Mouse (Mus musculus): ENCODE data around the gene Wdr63. TPM values are rescaled to one million over a fixed set of nuclear protein-coding genes. Genes with fewer than 3 reads are reported as not detected.
"Not testable (repeated sequence)": the region's sequence is repeated elsewhere in the genome, so short reads cannot be mapped to it uniquely, and the experiment has no call there.

The Wdr63 gene
- polyA plus RNA-seq, 1 experiment from 2014 or later, result 1.3 TPM

- 86% methylated on average over 13 of the region's 13 CpGs for WGBS
- H3K9ac ChIP-seq, result no peak overlapping the region
- H3K27ac ChIP-seq, result no peak overlapping the region
- H3K4me3 ChIP-seq, result no peak overlapping the region
- H3K9me3 ChIP-seq, result no peaks in the 10 kb centered on the region
- no peaks in the 10 kb centered on the region for H3K36me3 ChIP-seq (replicated peaks)
- ATAC-seq (replicated peaks), result no peak
- H3K4me1 ChIP-seq, result 0 out of 2 replicates have a peak, but pooled peaks cover 4% of the 10 kb centered on the region
- no peaks in the 10 kb centered on the region for H3K27me3 ChIP-seq (replicated peaks)
- no peak overlapping the region for H3K4me2 ChIP-seq
Observed at GRCm38 (mm10) chr3:146016979-146017378, 91.0 kb downstream of the Wdr63 start.

DNA sequence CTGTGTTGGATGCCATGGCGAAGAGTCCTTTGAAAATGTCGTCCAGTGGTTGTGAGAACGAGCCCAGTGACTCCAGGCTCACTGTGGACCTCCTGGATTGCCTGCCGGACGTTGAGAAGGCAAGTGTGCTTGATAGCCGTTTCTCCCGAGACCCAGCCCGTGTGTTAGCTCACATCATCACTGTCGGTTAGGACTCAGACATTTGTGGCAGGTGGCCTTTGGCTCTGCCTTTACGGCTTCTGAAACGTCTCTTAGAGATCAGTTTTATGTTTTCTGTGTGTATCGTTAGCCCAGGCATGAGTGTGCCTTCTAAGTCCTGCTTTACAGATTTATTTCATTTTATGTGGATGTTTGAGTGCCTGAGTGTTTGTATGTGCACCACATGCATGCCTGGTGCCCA is 93.6 kb downstream of the Wdr63 start:
- ATAC-seq (replicated peaks), result no peak
- Histone ChIP-seq H3K9me3 (no peaks in the 10 kb centered on the region), H3K9ac (no peak overlapping the region)

DNA sequence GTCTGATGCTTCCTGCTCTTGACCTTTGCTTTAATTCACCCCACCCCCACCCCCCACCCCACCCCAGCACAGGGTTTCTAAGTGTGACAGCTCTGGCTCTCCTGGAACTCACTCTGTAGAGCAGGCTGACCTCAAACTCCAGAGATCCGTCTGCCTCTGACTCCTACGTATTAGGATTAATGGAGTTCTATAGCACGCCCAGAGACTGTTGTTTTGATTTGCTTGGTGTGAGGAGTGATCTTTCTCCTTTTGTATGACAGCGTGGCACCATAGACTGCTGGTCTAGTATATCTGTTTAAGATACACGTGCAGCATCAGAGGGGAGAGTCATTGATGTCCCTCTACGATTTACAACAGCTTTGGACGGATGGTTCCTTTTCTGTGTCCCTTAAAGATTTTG is 94.4 kb downstream of the Wdr63 start:
- H3K9ac ChIP-seq, result no peak overlapping the region
- H3K4me2 ChIP-seq, result no peak overlapping the region
- no peaks in the 10 kb centered on the region for H3K27me3 ChIP-seq (replicated peaks)
- ATAC-seq (replicated peaks), result no peak
- H3K27ac ChIP-seq, result no peak overlapping the region
- 0 out of 2 replicates have a peak, but pooled peaks cover 4% of the 10 kb centered on the region for H3K4me1 ChIP-seq
- H3K4me3 ChIP-seq, result no peak overlapping the region
- no peaks in the 10 kb centered on the region for H3K9me3 ChIP-seq
- H3K36me3 ChIP-seq (replicated peaks), result no peaks in the 10 kb centered on the region
- 94% methylated on average over 7 of the region's 7 CpGs for WGBS

More for the DNA sequence above, 93.6 kb downstream of the Wdr63 start:
- Histone ChIP-seq H3K27me3 (replicated peaks) (no peaks in the 10 kb centered on the region), H3K27ac (no peak overlapping the region), H3K4me1 (0 out of 2 replicates have a peak, but pooled peaks cover 4% of the 10 kb centered on the region), H3K36me3 (replicated peaks) (no peaks in the 10 kb centered on the region), H3K4me2 (no peak overlapping the region), H3K4me3 (no peak overlapping the region)
- 94% methylated on average over 12 of the region's 12 CpGs for WGBS

DNA sequence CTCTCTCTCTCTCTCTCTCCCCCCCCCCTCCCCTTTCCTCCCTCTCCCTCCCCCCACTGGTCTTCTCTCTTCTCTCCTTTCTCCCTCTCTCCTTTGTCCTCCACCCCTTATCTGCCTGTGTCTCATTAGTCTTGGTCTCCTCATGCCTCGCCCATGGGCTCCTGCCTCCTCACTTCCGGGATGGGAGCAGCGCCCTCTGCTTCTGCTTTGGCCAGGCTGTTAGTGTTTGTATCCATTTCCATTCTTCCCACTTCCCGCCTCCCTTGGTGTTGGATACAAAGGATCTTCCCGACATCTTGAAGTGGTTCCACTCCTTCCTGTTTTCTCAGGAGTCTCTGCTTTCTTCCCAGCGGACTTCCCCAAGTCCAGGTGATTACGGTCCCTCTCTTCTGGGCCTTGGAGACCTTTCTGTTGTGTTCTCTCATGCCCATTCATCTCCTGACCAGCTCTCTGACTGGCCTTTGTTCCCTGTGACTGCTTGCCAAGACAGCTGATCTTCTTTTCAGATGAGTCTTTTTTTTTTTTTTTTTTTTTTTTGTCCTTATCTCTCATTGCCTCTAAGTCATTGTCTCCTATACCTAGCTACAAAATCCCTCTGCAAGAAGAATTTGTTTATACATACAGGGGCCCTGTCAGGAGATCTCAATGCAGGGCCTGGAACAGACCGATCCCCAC is 96.2 kb downstream of the Wdr63 start:
- 66% methylated on average over 8 of the region's 8 CpGs for WGBS
- H3K27ac ChIP-seq, result no peak overlapping the region
- H3K4me1 ChIP-seq, result no peaks in the 10 kb centered on the region
- ATAC-seq (replicated peaks), result no peak
- H3K9ac ChIP-seq, result no peak overlapping the region
- H3K36me3 ChIP-seq (replicated peaks), result no peaks in the 10 kb centered on the region
- H3K4me3 ChIP-seq, result no peak overlapping the region
- no peaks in the 10 kb centered on the region for H3K9me3 ChIP-seq
- no peaks in the 10 kb centered on the region for H3K27me3 ChIP-seq (replicated peaks)
- no peak overlapping the region for H3K4me2 ChIP-seq

DNA sequence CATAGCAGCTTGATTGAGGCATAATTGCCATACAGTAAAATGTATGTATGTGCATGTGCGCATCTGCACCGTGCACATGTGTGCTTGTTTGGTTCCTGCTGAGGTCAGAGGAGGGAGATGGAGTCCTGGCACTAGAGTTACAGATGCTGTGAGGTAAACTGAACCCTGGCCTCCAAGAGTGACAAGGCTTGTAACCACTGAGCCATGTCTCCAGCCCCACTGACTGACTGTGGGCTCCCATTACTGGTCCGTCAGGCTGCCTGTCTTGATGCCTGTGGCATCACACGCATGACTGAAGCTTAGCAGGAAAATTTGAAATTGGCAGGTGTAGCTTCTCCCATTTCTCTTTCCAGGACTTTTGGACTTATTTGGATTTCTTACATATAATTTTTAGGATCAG is 97.2 kb downstream of the Wdr63 start:
- Histone ChIP-seq H3K4me2 (no peak overlapping the region), H3K27me3 (replicated peaks) (no peaks in the 10 kb centered on the region), H3K4me3 (no peak overlapping the region), H3K9me3 (no peaks in the 10 kb centered on the region), H3K9ac (no peak overlapping the region), H3K4me1 (no peaks in the 10 kb centered on the region), H3K36me3 (replicated peaks) (no peaks in the 10 kb centered on the region), H3K27ac (no peak overlapping the region)
- 86% methylated on average over 4 of the region's 4 CpGs for WGBS
- ATAC-seq (replicated peaks), result no peak

GRCm38 (mm10) chr3:146009859-146010645 is 97.9 kb downstream of the Wdr63 start:
- H3K9me3 ChIP-seq, result no peaks in the 10 kb centered on the region
- ATAC-seq (replicated peaks), result no peak
- H3K27me3 ChIP-seq (replicated peaks), result no peaks in the 10 kb centered on the region
- H3K9ac ChIP-seq, result no peak overlapping the region
- no peaks in the 10 kb centered on the region for H3K4me1 ChIP-seq
- H3K27ac ChIP-seq, result no peak overlapping the region
- WGBS, result 74% methylated on average over 19 of the region's 20 CpGs
- H3K36me3 ChIP-seq (replicated peaks), result no peaks in the 10 kb centered on the region
- no peak overlapping the region for H3K4me3 ChIP-seq
- no peak overlapping the region for H3K4me2 ChIP-seq

GRCm38 (mm10) chr3:146007872-146008271 is 100.1 kb downstream of the Wdr63 start:
- 87% methylated on average over 6 of the region's 6 CpGs for WGBS
- Histone ChIP-seq H3K27ac (no peak overlapping the region), H3K27me3 (replicated peaks) (no peaks in the 10 kb centered on the region), H3K9me3 (no peaks in the 10 kb centered on the region), H3K4me2 (no peak overlapping the region), H3K4me3 (no peak overlapping the region), H3K36me3 (replicated peaks) (no peaks in the 10 kb centered on the region), H3K4me1 (no peaks in the 10 kb centered on the region), H3K9ac (no peak overlapping the region)
- no peak for ATAC-seq (replicated peaks)

GRCm38 (mm10) chr3:146004347-146005051 is 103.4 kb downstream of the Wdr63 start:
- H3K27me3 ChIP-seq (replicated peaks), result no peaks in the 10 kb centered on the region
- no peaks in the 10 kb centered on the region for H3K36me3 ChIP-seq (replicated peaks)
- H3K4me1 ChIP-seq, result no peaks in the 10 kb centered on the region
- H3K9me3 ChIP-seq, result no peaks in the 10 kb centered on the region
- 91% methylated on average over 14 of the region's 14 CpGs for WGBS
- H3K27ac ChIP-seq, result no peak overlapping the region
- no peak for ATAC-seq (replicated peaks)
- H3K4me2 ChIP-seq, result no peak overlapping the region
- H3K9ac ChIP-seq, result no peak overlapping the region
- no peak overlapping the region for H3K4me3 ChIP-seq

- not testable (repeated sequence) for H3K36me3 ChIP-seq (replicated peaks); H3K4me1 ChIP-seq; H3K27ac ChIP-seq; H3K27me3 ChIP-seq (replicated peaks); H3K4me2 ChIP-seq; H3K9me3 ChIP-seq; H3K4me3 ChIP-seq; ATAC-seq (replicated peaks); H3K9ac ChIP-seq
- WGBS, result 85% methylated on average over 5 of the region's 5 CpGs
Observed at GRCm38 (mm10) chr3:145996539-145996938, 111.4 kb downstream of the Wdr63 start.

- H3K4me2 ChIP-seq, result no peak overlapping the region
- no peaks in the 10 kb centered on the region for H3K9me3 ChIP-seq
- H3K9ac ChIP-seq, result no peak overlapping the region
- H3K27me3 ChIP-seq (replicated peaks), result no peaks in the 10 kb centered on the region
- whole genome bisulfite sequencing, result 93% methylated on average over 5 of the region's 5 CpGs
- no peak overlapping the region for H3K4me3 ChIP-seq
- H3K27ac ChIP-seq, result no peak overlapping the region
- no peak for ATAC-seq (replicated peaks)
- H3K4me1 ChIP-seq, result no peaks in the 10 kb centered on the region
- H3K36me3 ChIP-seq (replicated peaks), result no peaks in the 10 kb centered on the region
Observed at GRCm38 (mm10) chr3:145995489-145995888, 112.4 kb downstream of the Wdr63 start.

DNA sequence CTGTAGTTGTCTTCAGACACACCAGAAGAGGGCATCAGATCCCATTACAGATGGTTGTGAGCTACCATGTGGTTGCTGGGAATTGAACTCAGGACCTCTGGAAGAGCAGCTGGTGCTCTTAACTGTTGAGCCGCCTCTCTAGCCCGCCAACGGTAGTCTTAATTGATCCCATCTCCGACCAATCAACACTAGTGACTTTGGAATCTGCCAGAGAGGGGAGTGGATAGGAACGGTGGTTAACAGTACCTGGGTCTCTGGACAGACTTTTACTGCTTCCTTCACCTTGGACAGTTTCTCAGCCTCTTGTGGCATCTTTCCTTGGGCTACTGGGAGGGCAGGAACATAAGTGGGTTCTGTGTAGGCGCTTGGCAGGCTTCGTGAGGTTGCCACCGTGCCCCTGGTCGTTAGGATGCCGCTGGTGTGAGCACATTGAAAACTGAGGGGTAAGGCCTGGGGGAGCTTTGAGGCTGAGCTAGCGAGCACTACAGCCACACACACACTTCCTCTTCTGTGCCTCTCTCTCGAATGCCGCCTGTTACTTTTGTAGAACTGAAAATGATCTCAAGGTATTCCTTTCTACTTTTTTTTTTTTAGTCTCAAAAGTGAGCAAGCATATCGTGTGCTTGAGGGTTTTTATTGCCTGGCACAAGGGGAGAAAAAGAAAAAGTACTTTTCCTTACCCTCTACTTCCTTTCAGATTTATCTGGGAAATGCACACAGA is 114.3 kb downstream of the Wdr63 start:
- peaks cover 3% of the 10 kb centered on the region; the same call in 1 of the 2 replicates for H3K27me3 ChIP-seq (replicated peaks)
- H3K4me2 ChIP-seq, result no peak overlapping the region
- no peak overlapping the region for H3K27ac ChIP-seq
- H3K4me1 ChIP-seq, result peaks cover 11% of the 10 kb centered on the region
- no peak overlapping the region for H3K4me3 ChIP-seq
- ATAC-seq (replicated peaks), result no peak
- H3K36me3 ChIP-seq (replicated peaks), result no peaks in the 10 kb centered on the region
- no peaks in the 10 kb centered on the region for H3K9me3 ChIP-seq
- WGBS, result 91% methylated on average over 14 of the region's 14 CpGs
- no peak overlapping the region for H3K9ac ChIP-seq

- no peaks in the 10 kb centered on the region for H3K9me3 ChIP-seq
- 84% methylated on average over 10 of the region's 10 CpGs for WGBS
- H3K27ac ChIP-seq, result no peak overlapping the region
- no peak for ATAC-seq (replicated peaks)
- H3K4me2 ChIP-seq, result no peak overlapping the region
- H3K27me3 ChIP-seq (replicated peaks), result peaks cover 8% of the 10 kb centered on the region
- H3K4me1 ChIP-seq, result peaks cover 17% of the 10 kb centered on the region
- no peak overlapping the region for H3K4me3 ChIP-seq
- no peaks in the 10 kb centered on the region for H3K36me3 ChIP-seq (replicated peaks)
- no peak overlapping the region for H3K9ac ChIP-seq
Observed at GRCm38 (mm10) chr3:145992796-145993195, 115.1 kb downstream of the Wdr63 start.

All from midbrain, embryonic 15.5 days (tissue).